Mouse (Mus musculus) spleen, adult 18-20 months (tissue): ENCODE results near the gene Chd2.
"Not testable (repeated sequence)": the region's sequence is repeated elsewhere in the genome, so short reads cannot be mapped to it uniquely, and the experiment has no call there.

Experiments
- DNase-seq, 2 experiments: peaks; one replicate each; pipeline ENCODE4 v3.0.0; 2022; ENCODE audit warnings: mixed read lengths in 2 of 2

Gene Chd2

GRCm38 (mm10) chr7:73539116-73539682 is 2.4 kb downstream of the Chd2 start:
- DNase-seq: no peak

- no peak for DNase-seq
Observed at GRCm38 (mm10) chr7:73538424-73539079, 3.1 kb downstream of the Chd2 start.

GRCm38 (mm10) chr7:73537634-73538423 is 3.8 kb downstream of the Chd2 start:
- DNase-seq: peak; percentile 100

GRCm38 (mm10) chr7:73537228-73537627 is 4.4 kb downstream of the Chd2 start:
- DNase-seq: no peak

GRCm38 (mm10) chr7:73536579-73536978 is 5.1 kb downstream of the Chd2 start:
- no peak for DNase-seq

- DNase-seq: no peak
Observed at GRCm38 (mm10) chr7:73535861-73536200, 5.8 kb downstream of the Chd2 start.

GRCm38 (mm10) chr7:73534937-73535860 is 6.4 kb downstream of the Chd2 start:
- DNase-seq: no peak

GRCm38 (mm10) chr7:73533457-73533856 is 8.2 kb downstream of the Chd2 start:
- no peak for DNase-seq

- no peak for DNase-seq
Observed at GRCm38 (mm10) chr7:73532916-73533315, 8.7 kb downstream of the Chd2 start.

GRCm38 (mm10) chr7:73532139-73532538 is 9.5 kb downstream of the Chd2 start:
- DNase-seq: no peak

GRCm38 (mm10) chr7:73531506-73532093 is 10.0 kb downstream of the Chd2 start:
- no peak for DNase-seq

GRCm38 (mm10) chr7:73530846-73531245 is 10.8 kb downstream of the Chd2 start:
- no peak for DNase-seq

- DNase-seq: no peak
Observed at GRCm38 (mm10) chr7:73530164-73530563, 11.5 kb downstream of the Chd2 start.

- DNase-seq: no peak
Observed at GRCm38 (mm10) chr7:73529261-73529660, 12.4 kb downstream of the Chd2 start.

- DNase-seq: not testable (repeated sequence)
Observed at GRCm38 (mm10) chr7:73528377-73528894, 13.2 kb downstream of the Chd2 start.

- DNase-seq: no peak
Observed at GRCm38 (mm10) chr7:73527225-73527624, 14.4 kb downstream of the Chd2 start.

- no peak for DNase-seq
Observed at GRCm38 (mm10) chr7:73524454-73524952, 17.1 kb downstream of the Chd2 start.

GRCm38 (mm10) chr7:73523608-73524259 is 17.9 kb downstream of the Chd2 start:
- DNase-seq: no peak

GRCm38 (mm10) chr7:73523183-73523582 is 18.4 kb downstream of the Chd2 start:
- no peak for DNase-seq

- no peak for DNase-seq
Observed at GRCm38 (mm10) chr7:73521277-73522193, 20.1 kb downstream of the Chd2 start.
